Mouse (Mus musculus) kidney, adult 2 months (tissue): ENCODE measurements around the gene Psmc5. TPM values are rescaled to one million over a fixed set of nuclear protein-coding genes. Genes with fewer than 3 reads are reported as not detected.
A peak's percentile ranks its signal among the peaks of the same experiment; 100 is the strongest.

ENCODE experiments used
- DNase-seq: peaks from one replicate; pipeline ENCODE4 v3.0.0; 2021
- H3K27ac ChIP-seq: fragments of 200-500 bp; 2 replicates; pipeline ENCODE4 v1.5.1; 2012; ENCODE audit warnings: low read depth, low read length, control low read depth, inconsistent platforms; ENCODE audit not compliant: insufficient read depth
- H3K27me3 ChIP-seq: fragments of 200-500 bp; replicated peaks from 2 replicates; pipeline ENCODE4 v1.6.1; 2012; ENCODE audit warnings: mild to moderate bottlenecking, moderate library complexity, low read length, inconsistent platforms; ENCODE audit not compliant: control insufficient read depth, insufficient read depth
- H3K36me3 ChIP-seq: fragments of 200-500 bp; 2 replicates; pipeline ENCODE4 v1.6.1; 2012; ENCODE audit warnings: mild to moderate bottlenecking, moderate library complexity, low read length, inconsistent platforms; ENCODE audit not compliant: control insufficient read depth, insufficient read depth
- H3K4me1 ChIP-seq: fragments of 200-500 bp; 2 replicates; pipeline ENCODE4 v1.6.1; 2011; ENCODE audit warnings: low read length; ENCODE audit not compliant: control insufficient read depth, insufficient read depth
- H3K4me3 ChIP-seq: fragments of 200-500 bp; 2 replicates; pipeline ENCODE4 v1.5.1; 2011; ENCODE audit warnings: mild to moderate bottlenecking, low read depth, low read length, control low read depth; ENCODE audit not compliant: insufficient read depth
- CTCF ChIP-seq: fragments of 200-500 bp; conservative IDR thresholded peaks from 2 replicates; pipeline ENCODE4 v1.5.1; 2011; ENCODE audit warnings: low read depth, mild to moderate bottlenecking, control low read depth, low read length, moderate library complexity, mixed read lengths; ENCODE audit not compliant: insufficient read depth, insufficient read length
- POLR2A ChIP-seq: fragments of 200-500 bp; IDR thresholded peaks from one replicate; pipeline ENCODE4 v1.6.1; 2011; ENCODE audit warnings: low read depth, low read length, control low read depth
- WGBS: fragments of 180-500 bp; shearing (Covaris S2); methylation state at CpG from one replicate; pipeline ENCODE4 v1.1.7; 2018; 5-methylcytosine and 5-hydroxymethylcytosine counted together
- polyA plus RNA-seq: library from polyadenylated mRNA; depleted of rRNA; stranded (reverse); fragments of >200 nt; gene quantifications from 2 replicates; pipeline ENCODE4 v1.2.3, GENCODE M21; 2012; rRNA removed

Psmc5 gene
- 52.5 and 66.9 TPM in 2 replicates for polyA plus RNA-seq

- under 1% methylated on average over 42 of the region's 42 CpGs for WGBS
- H3K27me3 ChIP-seq = no peaks in the 10 kb centered on the region
- TF ChIP-seq CTCF (0 out of 2 replicates have a peak, but pooled peaks have one; percentile 9), POLR2A (peak; percentile 73)
- DNase-seq = peak; percentile 99
- peak within 1 kb of the TSS; percentile 61 for H3K27ac ChIP-seq
- H3K4me3 ChIP-seq = peak within 1 kb of the TSS; percentile 73
- no peaks in the 10 kb centered on the region for H3K4me1 ChIP-seq
- no peaks in the 10 kb centered on the region for H3K36me3 ChIP-seq
Measured at GRCm38 (mm10) chr11:106255685-106256451, at the start of gene Psmc5, which contains the start of gene Ftsj3. TSS of gene Psmc5 (plus strand) at chr11:106256154. TSS of gene Ftsj3 (minus strand) at chr11:106256079.

GRCm38 (mm10) chr11:106212771-106213170 is 43.2 kb upstream of the Psmc5 start:
- no peak for DNase-seq
- TF ChIP-seq CTCF = no peak
- no peak for TF ChIP-seq POLR2A

GRCm38 (mm10) chr11:106214856-106215255 is 41.1 kb upstream of the Psmc5 start:
- 84% methylated on average over 5 of the region's 5 CpGs for WGBS
- Histone ChIP-seq H3K4me1 (peaks cover 12% of the 10 kb centered on the region; the same call in 1 of the 2 replicates), H3K36me3 (peaks cover 9% of the 10 kb centered on the region), H3K27ac (no peak overlapping the region), H3K27me3 (no peaks in the 10 kb centered on the region), H3K4me3 (no peak overlapping the region)
- no peak for TF ChIP-seq POLR2A
- no peak for TF ChIP-seq CTCF
- no peak for DNase-seq

More at GRCm38 (mm10) chr11:106212771-106213170, 43.2 kb upstream of the Psmc5 start:
- Histone ChIP-seq H3K36me3 (peaks cover 13% of the 10 kb centered on the region), H3K27ac (no peak overlapping the region), H3K4me3 (no peak overlapping the region), H3K4me1 (peaks cover 8% of the 10 kb centered on the region; the same call in 1 of the 2 replicates), H3K27me3 (no peaks in the 10 kb centered on the region)
- 78% methylated on average over 8 of the region's 8 CpGs for WGBS

GRCm38 (mm10) chr11:106215450-106215859 is 40.5 kb upstream of the Psmc5 start:
- WGBS = 11% methylated on average over 7 of the region's 7 CpGs
- Histone ChIP-seq H3K36me3 (peaks cover 7% of the 10 kb centered on the region), H3K27me3 (no peaks in the 10 kb centered on the region), H3K4me3 (peak overlapping the region; percentile 81), H3K4me1 (peaks cover 12% of the 10 kb centered on the region; the same call in 1 of the 2 replicates), H3K27ac (peak overlapping the region; percentile 84; the same call in 1 of the 2 replicates)
- TF ChIP-seq POLR2A (no peak), CTCF (no peak)
- no peak for DNase-seq

- peaks cover 12% of the 10 kb centered on the region; the same call in 1 of the 2 replicates for H3K4me1 ChIP-seq
- TF ChIP-seq POLR2A = no peak
- peaks cover 4% of the 10 kb centered on the region for H3K36me3 ChIP-seq
- DNase-seq = peak; percentile 99
- H3K27me3 ChIP-seq = no peaks in the 10 kb centered on the region
- under 1% methylated on average over 46 of the region's 46 CpGs for WGBS
- peak within 1 kb of the TSS; percentile 94 for H3K27ac ChIP-seq
- H3K4me3 ChIP-seq = peak within 1 kb of the TSS; percentile 95
Measured at GRCm38 (mm10) chr11:106215927-106216729, 39.8 kb upstream of the Psmc5 start, which contains the start of gene Ccdc47. TSS of gene Ccdc47 (minus strand) at chr11:106216344.

GRCm38 (mm10) chr11:106216730-106217490 is 39.0 kb upstream of the Psmc5 start, which contains the start of gene Ddx42:
TSS of gene Ddx42 (plus strand) at chr11:106216926.
- H3K27me3 ChIP-seq = no peaks in the 10 kb centered on the region
- TF ChIP-seq CTCF (no peak), POLR2A (peak; percentile 41)
- WGBS = under 1% methylated on average over 70 of the region's 70 CpGs
- peak; percentile 95 for DNase-seq
- H3K27ac ChIP-seq = peak within 1 kb of the TSS; percentile 94
- peaks cover 2% of the 10 kb centered on the region for H3K36me3 ChIP-seq
- peaks cover 12% of the 10 kb centered on the region; the same call in 1 of the 2 replicates for H3K4me1 ChIP-seq
- peak within 1 kb of the TSS; percentile 95 for H3K4me3 ChIP-seq
